Mouse (Mus musculus): ENCODE data around the gene Duxf3.

- TF ChIP-seq POLR2A (IDR thresholded peaks at IDR 0.05; ENCODE audit: insufficient read length, low read depth) (no peak), TCF3 (IDR thresholded peaks at IDR 0.05; ENCODE audit: insufficient read length, low read depth) (no peak), MAX (IDR thresholded peaks at IDR 0.05; ENCODE audit: low read depth) (no peak), USF1 (IDR thresholded peaks at IDR 0.05; ENCODE audit: low read depth) (no peak), POLR2AphosphoS2 (IDR thresholded peaks at IDR 0.05; ENCODE audit: insufficient read length, low read depth) (no peak)
Measured at GRCm38 (mm10) chr10:58214497-58214896, 18.0 kb downstream of the Duxf3 start.
